21 mouse cellular contexts compared by ENCODE assay signal in genomic region chr3:83816372-83816925, GRCm38 (mm10). TPM values are rescaled to one million over a fixed set of nuclear protein-coding genes. Genes with fewer than 3 reads are reported as not detected.
"Had no signal": no experiment of that assay in that cellular context is flagged by ENCODE, and none has a peak within 500 bp of the region (broad histone marks: within the 10 kb centered on the region; RNA-seq: fewer than 3 reads in every experiment).

No protein-coding gene starts in this region.

- DNase-seq: liver, postnatal 0 days; lung, adult 2 months; lung, postnatal 14 days; lung, postnatal 36 days; right cerebral cortex, adult 18-20 months; right cerebral cortex, postnatal 25 days; right cerebral cortex, postnatal 4 days; spleen, adult 18-20 months; thymus, adult 2 months; thymus, postnatal 25 days; thymus, postnatal 4 days had no signal

- H3K36me3 ChIP-seq: lung, embryonic 15.5 days; midbrain, embryonic 13.5 days; midbrain, embryonic 15.5 days; neural tube, embryonic 12.5 days; stomach, embryonic 15.5 days had no signal

- H3K4me3 ChIP-seq: lung, embryonic 15.5 days; megakaryocyte, embryonic 14.5 days; midbrain, embryonic 13.5 days; midbrain, embryonic 15.5 days; neural tube, embryonic 12.5 days; stomach, embryonic 15.5 days had no signal

- ATAC-seq: liver, postnatal 0 days; lung, postnatal 0 days; midbrain, embryonic 13.5 days; midbrain, embryonic 15.5 days had no signal

- H3K4me1 ChIP-seq: midbrain, embryonic 13.5 days; midbrain, embryonic 15.5 days; neural tube, embryonic 12.5 days; stomach, embryonic 15.5 days had no signal

- H3K9ac ChIP-seq: liver, postnatal 0 days; lung, embryonic 15.5 days; midbrain, embryonic 13.5 days; midbrain, embryonic 15.5 days; neural tube, embryonic 12.5 days; stomach, embryonic 15.5 days had no signal

- H3K27me3 ChIP-seq: lung, embryonic 15.5 days; megakaryocyte, embryonic 14.5 days; midbrain, embryonic 13.5 days; midbrain, embryonic 15.5 days; neural tube, embryonic 12.5 days; stomach, embryonic 15.5 days had no signal

- H3K4me2 ChIP-seq: lung, embryonic 15.5 days; midbrain, embryonic 11.5 days; midbrain, embryonic 13.5 days; midbrain, embryonic 15.5 days; neural tube, embryonic 12.5 days; stomach, embryonic 15.5 days had no signal

- H3K9me3 ChIP-seq: lung, embryonic 15.5 days; megakaryocyte, embryonic 14.5 days; midbrain, embryonic 13.5 days; midbrain, embryonic 15.5 days; neural tube, embryonic 12.5 days; stomach, embryonic 15.5 days had no signal

- H3K27ac ChIP-seq: lung, embryonic 15.5 days; macrophage; midbrain, embryonic 13.5 days; midbrain, embryonic 15.5 days; neural tube, embryonic 12.5 days; stomach, embryonic 15.5 days; stomach, postnatal 0 days had no signal

RNA-seq across cellular contexts. Expression of gene Sfrp2, which starts 50.3 kb away (rescaled TPM):
- polyA plus RNA-seq: macrophage had no signal
